Mouse (Mus musculus): ENCODE measurements at regions not wholly inside any gene's neighbourhood (a gene's known extent, or its start where the extent isn't known, plus 50 kb on each side); places are given as distances from the start of the nearest gene placed in this dataset.

DNA sequence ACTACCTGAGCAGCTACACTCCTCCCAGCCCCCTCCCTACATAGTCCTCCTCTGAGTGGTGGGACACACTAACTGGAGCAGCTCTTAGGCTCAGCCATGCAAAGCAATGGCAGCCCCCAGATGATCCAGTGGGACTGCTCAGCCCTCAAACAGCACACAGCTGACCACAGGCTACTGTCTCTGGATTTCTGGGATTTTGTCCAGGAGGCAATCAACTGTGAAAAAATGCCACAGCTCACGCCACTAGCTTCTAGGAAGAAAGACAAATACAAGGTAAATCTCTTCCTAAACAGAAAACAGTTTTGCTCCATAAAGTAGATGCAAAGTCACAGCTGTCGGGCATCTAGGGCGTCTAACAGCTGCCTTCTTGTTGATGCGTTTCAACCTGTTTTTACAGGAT lies 167.9 kb upstream of the Arl4c start:
- TF ChIP-seq CTCF (IDR thresholded peaks at IDR 0.05; ENCODE audit: low read depth, low read length) (no peak), POLR2A (IDR thresholded peaks at IDR 0.05; ENCODE audit: borderline replicate concordance, low read depth, low read length) (no peak)
- no peaks in the 10 kb centered on the region for H3K4me1 ChIP-seq (ENCODE audit: control insufficient read depth, insufficient read depth, low read length)
- H3K4me3 ChIP-seq (ENCODE audit: insufficient read depth, low read length) = no peak overlapping the region
- no peak overlapping the region for H3K27ac ChIP-seq (ENCODE audit: insufficient read depth, low read depth, low read length)

DNA sequence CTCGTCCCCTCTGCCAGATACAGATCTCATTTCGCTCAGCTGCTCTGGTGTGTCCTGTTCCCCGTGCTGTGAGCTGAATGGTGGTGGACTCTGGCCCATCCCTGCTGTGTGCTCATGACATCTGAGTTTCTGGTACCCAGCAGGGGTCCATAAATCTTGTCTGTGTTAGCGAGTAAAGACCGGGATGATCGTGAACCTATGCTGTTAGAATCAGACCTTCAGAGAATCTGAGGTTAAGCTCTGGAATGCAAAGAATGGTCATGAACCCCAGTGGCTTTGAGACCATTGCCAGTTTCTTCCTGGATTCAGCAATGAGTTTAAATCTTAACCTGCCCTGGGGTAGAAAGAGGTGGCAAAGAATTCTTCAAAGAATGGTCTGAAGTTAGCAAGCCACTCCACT lies 173.3 kb upstream of the Arl4c start:
- H3K4me1 ChIP-seq (ENCODE audit: control insufficient read depth, insufficient read depth, low read length) = no peaks in the 10 kb centered on the region
- H3K27ac ChIP-seq (ENCODE audit: insufficient read depth, low read depth, low read length) = no peak overlapping the region
- no peak overlapping the region for H3K4me3 ChIP-seq (ENCODE audit: insufficient read depth, low read length)
- no peak for TF ChIP-seq CTCF (IDR thresholded peaks at IDR 0.05; ENCODE audit: low read depth, low read length)
- TF ChIP-seq POLR2A (IDR thresholded peaks at IDR 0.05; ENCODE audit: borderline replicate concordance, low read depth, low read length) = no peak

DNA sequence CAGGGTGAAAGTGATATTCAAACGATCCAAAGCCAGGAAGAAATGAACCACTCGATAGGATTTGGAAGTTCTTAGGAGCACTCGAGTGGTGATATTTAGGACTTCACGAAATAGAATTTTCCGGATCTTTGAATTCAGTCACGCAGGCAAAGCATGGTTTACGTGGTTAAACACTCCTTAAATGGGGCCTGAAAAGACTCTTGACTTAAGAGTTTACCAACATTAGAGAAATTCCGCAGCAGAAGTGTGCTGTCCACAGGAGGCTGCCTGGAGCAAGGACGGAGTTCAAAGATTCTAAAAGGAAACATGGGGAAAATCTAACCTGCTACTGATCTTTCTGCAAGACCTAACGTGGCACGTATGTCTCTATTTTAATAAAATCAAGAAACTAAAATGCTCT lies 175.4 kb upstream of the Arl4c start:
- no peak for TF ChIP-seq CTCF (IDR thresholded peaks at IDR 0.05; ENCODE audit: low read depth, low read length)
- TF ChIP-seq POLR2A (IDR thresholded peaks at IDR 0.05; ENCODE audit: borderline replicate concordance, low read depth, low read length) = no peak
- Histone ChIP-seq H3K4me1 (ENCODE audit: control insufficient read depth, insufficient read depth, low read length) (no peaks in the 10 kb centered on the region), H3K27ac (ENCODE audit: insufficient read depth, low read depth, low read length) (no peak overlapping the region), H3K4me3 (ENCODE audit: insufficient read depth, low read length) (no peak overlapping the region)

DNA sequence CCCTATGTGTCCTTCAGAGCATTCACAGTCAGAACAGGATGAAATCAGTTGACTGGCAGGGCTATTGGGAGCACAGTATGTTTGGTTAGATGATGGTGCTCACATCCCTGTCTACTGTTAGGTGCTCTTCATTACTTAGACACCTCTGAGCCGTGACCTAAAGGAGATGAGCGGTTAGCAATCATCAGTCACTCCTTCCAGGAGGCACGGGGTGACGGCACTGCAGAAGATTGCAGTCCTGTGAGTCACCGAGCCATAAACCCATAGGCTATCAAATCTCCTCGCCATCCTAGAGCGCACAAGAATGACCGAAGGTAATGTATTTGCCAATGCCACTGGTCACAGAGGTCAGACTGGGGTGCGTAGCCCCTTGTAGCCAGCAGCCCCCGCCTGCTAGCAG lies 176.8 kb upstream of the Arl4c start:
- H3K4me1 ChIP-seq (ENCODE audit: control insufficient read depth, insufficient read depth, low read length) = no peaks in the 10 kb centered on the region
- TF ChIP-seq POLR2A (IDR thresholded peaks at IDR 0.05; ENCODE audit: borderline replicate concordance, low read depth, low read length) = no peak
- TF ChIP-seq CTCF (IDR thresholded peaks at IDR 0.05; ENCODE audit: low read depth, low read length) = no peak
- no peak overlapping the region for H3K4me3 ChIP-seq (ENCODE audit: insufficient read depth, low read length)
- no peak overlapping the region for H3K27ac ChIP-seq (ENCODE audit: insufficient read depth, low read depth, low read length)

DNA sequence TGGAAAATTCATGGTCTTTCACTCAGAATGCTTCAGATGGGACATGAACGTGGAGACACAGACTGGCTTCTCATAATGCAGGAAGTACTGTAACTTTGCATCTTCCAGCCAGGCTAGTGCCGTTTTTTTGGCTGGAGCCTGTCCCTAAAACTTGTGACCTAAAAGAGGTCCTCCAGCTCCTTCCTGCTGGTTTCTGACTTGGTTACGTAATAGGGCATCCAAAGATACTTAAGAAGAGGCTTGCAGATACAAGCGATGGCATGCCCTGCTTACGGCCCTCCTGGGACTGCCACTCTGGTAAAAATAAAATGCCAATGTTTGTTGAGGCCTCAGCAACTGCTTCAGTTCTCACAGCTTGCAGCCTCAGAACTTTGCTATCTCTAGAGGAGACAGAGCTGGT lies 177.3 kb upstream of the Arl4c start:
- Histone ChIP-seq H3K27ac (ENCODE audit: insufficient read depth, low read depth, low read length) (no peak overlapping the region), H3K4me3 (ENCODE audit: insufficient read depth, low read length) (no peak overlapping the region), H3K4me1 (ENCODE audit: control insufficient read depth, insufficient read depth, low read length) (no peaks in the 10 kb centered on the region)
- TF ChIP-seq CTCF (IDR thresholded peaks at IDR 0.05; ENCODE audit: low read depth, low read length) (no peak), POLR2A (IDR thresholded peaks at IDR 0.05; ENCODE audit: borderline replicate concordance, low read depth, low read length) (no peak)

DNA sequence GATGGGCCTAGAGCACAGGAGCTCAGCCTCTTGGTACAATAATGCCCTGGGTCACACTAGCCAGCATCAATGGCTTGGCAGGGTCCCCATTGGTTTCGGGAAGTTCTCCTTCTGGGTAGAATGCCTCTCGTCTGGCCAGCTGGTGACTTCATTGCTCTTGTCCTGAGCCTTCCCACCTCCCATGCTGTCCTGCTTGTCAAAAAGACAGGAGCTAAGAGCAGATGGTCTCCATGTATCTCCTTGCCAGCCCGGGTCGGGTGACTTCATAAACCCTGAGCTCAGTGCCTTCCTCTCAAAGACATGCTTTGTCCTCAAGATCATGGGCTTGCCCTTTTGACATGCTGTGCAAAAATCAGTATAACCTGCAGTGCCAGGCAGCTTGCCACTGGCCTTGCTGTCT lies 179.2 kb upstream of the Sh3bp4 start:
- no peak overlapping the region for H3K4me3 ChIP-seq (ENCODE audit: insufficient read depth, low read length)
- H3K4me1 ChIP-seq (ENCODE audit: control insufficient read depth, insufficient read depth, low read length) = no peaks in the 10 kb centered on the region
- H3K27ac ChIP-seq (ENCODE audit: insufficient read depth, low read depth, low read length) = no peak overlapping the region
- TF ChIP-seq POLR2A (IDR thresholded peaks at IDR 0.05; ENCODE audit: borderline replicate concordance, low read depth, low read length) (no peak), CTCF (IDR thresholded peaks at IDR 0.05; ENCODE audit: low read depth, low read length) (no peak)

- TF ChIP-seq CTCF (IDR thresholded peaks at IDR 0.05; ENCODE audit: low read depth, low read length) = no peak
- TF ChIP-seq POLR2A (IDR thresholded peaks at IDR 0.05; ENCODE audit: borderline replicate concordance, low read depth, low read length) = no peak
- H3K4me1 ChIP-seq (ENCODE audit: control insufficient read depth, insufficient read depth, low read length) = no peaks in the 10 kb centered on the region
- no peak overlapping the region for H3K27ac ChIP-seq (ENCODE audit: insufficient read depth, low read depth, low read length)
- H3K4me3 ChIP-seq (ENCODE audit: insufficient read depth, low read length) = no peak overlapping the region
Measured at GRCm38 (mm10) chr1:88902426-88902825, 167.8 kb upstream of the Sh3bp4 start.

DNA sequence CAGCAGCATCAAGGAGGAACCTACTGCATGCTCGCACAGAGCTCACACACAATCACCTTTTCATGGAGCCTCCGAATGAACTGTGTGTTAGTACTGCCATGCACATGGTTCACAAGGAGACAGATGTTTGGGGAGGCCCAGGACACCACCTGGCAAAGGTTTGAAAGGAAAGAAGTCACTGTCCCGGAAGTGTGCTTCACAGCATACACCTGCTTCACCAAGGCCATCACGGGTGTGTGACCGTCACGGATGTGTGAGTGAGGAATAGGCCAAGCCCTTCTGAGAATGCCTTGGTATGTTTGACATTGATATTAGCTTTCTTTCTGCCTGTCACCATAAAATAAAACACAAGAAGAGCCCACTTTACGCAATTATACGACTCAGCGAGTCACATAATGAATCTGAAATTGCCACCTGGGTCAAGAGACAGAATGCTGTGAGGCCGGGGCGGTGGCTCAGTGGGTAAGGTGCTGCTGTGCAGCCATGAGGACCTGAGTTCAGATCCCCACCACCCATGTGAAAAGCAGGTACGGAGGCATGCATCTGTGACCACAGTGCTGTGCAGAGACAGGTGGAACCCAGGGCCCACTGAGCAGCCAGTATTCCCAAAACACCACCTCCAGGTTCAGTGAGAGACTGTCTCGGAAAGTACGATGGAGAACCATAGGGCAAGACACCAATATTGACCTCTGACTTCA lies 162.3 kb upstream of the Sh3bp4 start:
- TF ChIP-seq POLR2A (IDR thresholded peaks at IDR 0.05; ENCODE audit: borderline replicate concordance, low read depth, low read length) (no peak), CTCF (IDR thresholded peaks at IDR 0.05; ENCODE audit: low read depth, low read length) (no peak)
- H3K27ac ChIP-seq (ENCODE audit: insufficient read depth, low read depth, low read length) = no peak overlapping the region
- no peak overlapping the region for H3K4me3 ChIP-seq (ENCODE audit: insufficient read depth, low read length)
- no peaks in the 10 kb centered on the region for H3K4me1 ChIP-seq (ENCODE audit: control insufficient read depth, insufficient read depth, low read length)

- no peak overlapping the region for H3K27ac ChIP-seq (ENCODE audit: insufficient read depth, low read depth, low read length)
- TF ChIP-seq CTCF (IDR thresholded peaks at IDR 0.05; ENCODE audit: low read depth, low read length) = no peak
- TF ChIP-seq POLR2A (IDR thresholded peaks at IDR 0.05; ENCODE audit: borderline replicate concordance, low read depth, low read length) = no peak
- H3K4me1 ChIP-seq (ENCODE audit: control insufficient read depth, insufficient read depth, low read length) = no peaks in the 10 kb centered on the region
- no peak overlapping the region for H3K4me3 ChIP-seq (ENCODE audit: insufficient read depth, low read length)
Measured at GRCm38 (mm10) chr1:88908683-88909082, 161.5 kb upstream of the Sh3bp4 start.

DNA sequence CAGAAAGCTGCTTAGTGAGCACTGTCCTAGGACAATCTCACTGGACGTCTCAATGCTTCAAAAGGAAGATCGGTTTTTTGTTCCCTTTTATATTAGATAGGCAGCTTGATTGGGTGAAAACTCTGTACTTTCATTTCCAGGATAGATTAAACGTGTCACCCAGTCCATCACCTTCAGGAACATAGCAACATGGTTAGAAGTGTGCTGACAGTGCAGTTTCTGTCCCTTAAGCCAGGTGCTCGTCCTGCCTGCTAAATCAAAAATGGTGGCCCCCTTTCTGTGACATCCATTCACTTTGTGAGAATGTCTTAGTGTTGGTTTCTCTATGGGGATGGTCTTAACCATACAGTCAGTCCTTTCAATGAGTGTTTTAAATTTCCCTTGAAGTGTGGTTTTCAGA lies 160.9 kb upstream of the Sh3bp4 start:
- no peak overlapping the region for H3K4me3 ChIP-seq (ENCODE audit: insufficient read depth, low read length)
- H3K27ac ChIP-seq (ENCODE audit: insufficient read depth, low read depth, low read length) = no peak overlapping the region
- H3K4me1 ChIP-seq (ENCODE audit: control insufficient read depth, insufficient read depth, low read length) = no peaks in the 10 kb centered on the region
- no peak for TF ChIP-seq POLR2A (IDR thresholded peaks at IDR 0.05; ENCODE audit: borderline replicate concordance, low read depth, low read length)

Data from bone marrow macrophage, adult 2 months (primary cell).